Mouse (Mus musculus) forebrain, embryonic 14.5 days (tissue): ENCODE data around the gene Nmnat1. TPM values are rescaled to one million over a fixed set of nuclear protein-coding genes. Genes with fewer than 3 reads are reported as not detected.

Experiments used
- polyA plus RNA-seq: library from polyadenylated mRNA; unstranded; fragments of >200 nt; fragmentation: Nextera tagmentation; extraction: Ambion mirVana; gene quantifications from 2 replicates; pipeline ENCODE4 v1.2.1, GENCODE M21; 2014

Nmnat1 gene
- polyA plus RNA-seq, 1 experiment from 2014 or later = 9.4 TPM

Other genes starting within 250 kb of the Nmnat1 start
- gene Kif1b, start 177.5 kb downstream of the Nmnat1 start, polyA plus RNA-seq = 101 and 132 TPM in 2 replicates
- gene Ube4b, start 58.5 kb downstream of the Nmnat1 start, polyA plus RNA-seq = 34.3 and 44.7 TPM in 2 replicates
- not detected in 2 replicates for gene Rbp7, start 30.2 kb downstream of the Nmnat1 start, polyA plus RNA-seq
- gene Tmem274, start 7.8 kb downstream of the Nmnat1 start, polyA plus RNA-seq = not detected in 2 replicates
- 62.6 and 63.0 TPM in 2 replicates for gene Lzic, start within 50 bp of the Nmnat1 start, polyA plus RNA-seq
- 95.2 and 99.1 TPM in 2 replicates for gene Ctnnbip1, start 33.0 kb upstream of the Nmnat1 start, polyA plus RNA-seq
- 36.1 and 42.4 TPM in 2 replicates for gene Clstn1, start 101.3 kb upstream of the Nmnat1 start, polyA plus RNA-seq
- 8.9 and 12.9 TPM in 2 replicates for gene Pik3cd, start 217.4 kb upstream of the Nmnat1 start, polyA plus RNA-seq